Mouse (Mus musculus): Measurements from ENCODE around the gene Pdlim5.

Pdlim5 gene

GRCm38 (mm10) chr3:142394000-142394411 is 1.5 kb downstream of the Pdlim5 start:
- peak; percentile 57 for DNase-seq (ENCODE audit: low spot score)

- no peak for DNase-seq (ENCODE audit: low spot score)
Observed at GRCm38 (mm10) chr3:142391531-142391930, 4.0 kb downstream of the Pdlim5 start.

- DNase-seq (ENCODE audit: low spot score): peak; percentile 73
Observed at GRCm38 (mm10) chr3:142390288-142390687, 5.2 kb downstream of the Pdlim5 start.

- DNase-seq (ENCODE audit: low spot score): no peak
Observed at GRCm38 (mm10) chr3:142388189-142388588, 7.3 kb downstream of the Pdlim5 start.

- no peak for DNase-seq (ENCODE audit: low spot score)
Observed at GRCm38 (mm10) chr3:142386505-142386904, 9.0 kb downstream of the Pdlim5 start.

GRCm38 (mm10) chr3:142385690-142386089 is 9.8 kb downstream of the Pdlim5 start:
- DNase-seq (ENCODE audit: low spot score): no peak

- no peak for DNase-seq (ENCODE audit: low spot score)
Observed at GRCm38 (mm10) chr3:142376638-142377037, 18.9 kb downstream of the Pdlim5 start.

- peak; percentile 25 for DNase-seq (ENCODE audit: low spot score)
Observed at GRCm38 (mm10) chr3:142375106-142375505, 20.4 kb downstream of the Pdlim5 start.

- DNase-seq (ENCODE audit: low spot score): no peak
Observed at GRCm38 (mm10) chr3:142372465-142373147, 22.9 kb downstream of the Pdlim5 start.

GRCm38 (mm10) chr3:142368411-142368810 is 27.1 kb downstream of the Pdlim5 start:
- no peak for DNase-seq (ENCODE audit: low spot score)

- no peak for DNase-seq (ENCODE audit: low spot score)
Observed at GRCm38 (mm10) chr3:142362092-142362491, 33.4 kb downstream of the Pdlim5 start.

- DNase-seq (ENCODE audit: low spot score): no peak
Observed at GRCm38 (mm10) chr3:142358951-142359350, 36.5 kb downstream of the Pdlim5 start.

GRCm38 (mm10) chr3:142356661-142357060 is 38.8 kb downstream of the Pdlim5 start:
- no peak for DNase-seq (ENCODE audit: low spot score)

GRCm38 (mm10) chr3:142353218-142353617 is 42.3 kb downstream of the Pdlim5 start:
- no peak for DNase-seq (ENCODE audit: low spot score)

GRCm38 (mm10) chr3:142350513-142350912 is 45.0 kb downstream of the Pdlim5 start:
- DNase-seq (ENCODE audit: low spot score): no peak

- no peak for DNase-seq (ENCODE audit: low spot score)
Observed at GRCm38 (mm10) chr3:142348816-142349631, 46.5 kb downstream of the Pdlim5 start.

- DNase-seq (ENCODE audit: low spot score): no peak
Observed at GRCm38 (mm10) chr3:142346261-142346660, 49.2 kb downstream of the Pdlim5 start.

GRCm38 (mm10) chr3:142345235-142346125 is 50.0 kb downstream of the Pdlim5 start:
- no peak for DNase-seq (ENCODE audit: low spot score)

- no peak for DNase-seq (ENCODE audit: low spot score)
Observed at GRCm38 (mm10) chr3:142343786-142344185, 51.7 kb downstream of the Pdlim5 start.

GRCm38 (mm10) chr3:142340701-142341100 is 54.8 kb downstream of the Pdlim5 start:
- DNase-seq (ENCODE audit: low spot score): no peak

- no peak for DNase-seq (ENCODE audit: low spot score)
Observed at GRCm38 (mm10) chr3:142339440-142340251, 55.9 kb downstream of the Pdlim5 start.

Measured in retina, embryonic 14.5 days (tissue).